Mouse (Mus musculus) liver, adult 2 months (tissue): ENCODE data around the gene Maml3.

Source experiments
- CTCF ChIP-seq: fragments of 200-500 bp; IDR thresholded peaks from 2 replicates; pipeline ENCODE4 v1.5.1; 2011; ENCODE audit warnings: low read depth, low read length, control low read depth
- POLR2A ChIP-seq: fragments of 200-500 bp; IDR thresholded peaks from 2 replicates; pipeline ENCODE4 v1.6.1; 2011; ENCODE audit warnings: low read length, control low read depth; ENCODE audit not compliant: insufficient read depth; ENCODE audit errors: extremely low read depth

- TF ChIP-seq POLR2A: no peak
- no peak for TF ChIP-seq CTCF
Observed at GRCm38 (mm10) chr3:51748436-51749376, 356.2 kb downstream of the Maml3 start.
